Mouse (Mus musculus) thymus, postnatal 36 days (tissue): ENCODE data around the gene A630023A22Rik.

Source experiments
- DNase-seq, 2 experiments: peaks; one replicate each; pipeline ENCODE4 v3.0.0; 2022; ENCODE audit warnings: mixed read lengths in 2 of 2

Gene A630023A22Rik

GRCm38 (mm10) chr14:34085731-34086130, 16.8 kb downstream of the A630023A22Rik start, which contains the start of gene Anxa8:
TSS of gene Anxa8 (plus strand) at chr14:34085981.
- no peak for DNase-seq

GRCm38 (mm10) chr14:34080321-34080997, 22.1 kb downstream of the A630023A22Rik start:
- peak; percentile 9 to 15 for DNase-seq

GRCm38 (mm10) chr14:34078293-34078692, 24.3 kb downstream of the A630023A22Rik start:
- DNase-seq, result no peak

GRCm38 (mm10) chr14:34077222-34077621, 25.3 kb downstream of the A630023A22Rik start:
- no peak for DNase-seq

GRCm38 (mm10) chr14:34075346-34075745, 27.2 kb downstream of the A630023A22Rik start:
- DNase-seq, result no peak

GRCm38 (mm10) chr14:34071665-34072064, 30.9 kb downstream of the A630023A22Rik start:
- DNase-seq, result no peak

GRCm38 (mm10) chr14:34052516-34052915, 50.0 kb downstream of the A630023A22Rik start, which contains the start of gene Antxrl:
TSS of gene Antxrl (plus strand) at chr14:34052707.
- DNase-seq, result no peak

GRCm38 (mm10) chr14:34050101-34050779, 52.3 kb downstream of the A630023A22Rik start:
- DNase-seq, result no peak

- no peak for DNase-seq
Measured at GRCm38 (mm10) chr14:34043341-34043740, 59.2 kb downstream of the A630023A22Rik start.

- no peak for DNase-seq
Measured at GRCm38 (mm10) chr14:34041241-34041640, 61.3 kb downstream of the A630023A22Rik start.

GRCm38 (mm10) chr14:34033841-34034610, 68.5 kb downstream of the A630023A22Rik start:
- DNase-seq, result no peak

- DNase-seq, result no peak
Measured at GRCm38 (mm10) chr14:34026710-34027109, 75.8 kb downstream of the A630023A22Rik start.

- DNase-seq, result no peak
Measured at GRCm38 (mm10) chr14:34016938-34017337, 85.6 kb downstream of the A630023A22Rik start.

- no peak for DNase-seq
Measured at GRCm38 (mm10) chr14:34016381-34016780, 86.2 kb downstream of the A630023A22Rik start, which contains the start of gene Gm5460. TSS of gene Gm5460 (plus strand) at chr14:34016758.

GRCm38 (mm10) chr14:34015063-34015462, 87.5 kb downstream of the A630023A22Rik start, which contains the start of gene Gm30083:
TSS of gene Gm30083 (minus strand) at chr14:34015182.
- no peak for DNase-seq

- DNase-seq, result no peak
Measured at GRCm38 (mm10) chr14:34002358-34002757, 100.2 kb downstream of the A630023A22Rik start.

- no peak for DNase-seq
Measured at GRCm38 (mm10) chr14:34001445-34001844, 101.1 kb downstream of the A630023A22Rik start.
